ENCODE assay signal across 22 mouse cellular contexts in genomic region chr11:80238306-80238705, GRCm38 (mm10). TPM values are rescaled to one million over a fixed set of nuclear protein-coding genes. Genes with fewer than 3 reads are reported as not detected.
DNase-seq lines count a peak whose midpoint lies in the region.
"Had no signal": no experiment of that assay in that cellular context is flagged by ENCODE, and none has a peak within 500 bp of the region (broad histone marks: within the 10 kb centered on the region; RNA-seq: fewer than 3 reads in every experiment).

No protein-coding gene starts in this region.

- no peaks in the 10 kb centered on the region for H3K27me3 ChIP-seq in heart, embryonic 10.5 days (ENCODE audit: insufficient read depth, poor library complexity, severe bottlenecking)
- H3K27me3 ChIP-seq: embryonic facial prominence, embryonic 12.5 days; embryonic facial prominence, embryonic 15.5 days; heart, embryonic 12.5 days; heart, embryonic 15.5 days had no signal

- no peak overlapping the region for H3K27ac ChIP-seq in heart, embryonic 10.5 days
- H3K27ac ChIP-seq: embryonic facial prominence, embryonic 12.5 days; embryonic facial prominence, embryonic 15.5 days; gastrocnemius, adult 2 months; heart, embryonic 15.5 days; hindbrain, embryonic 14.5 days; hindbrain, postnatal 0 days had no signal

- DNase-seq in cerebellum, adult 8-10 months = peak; percentile 11
- DNase-seq in cerebellum, postnatal 4 days (ENCODE audit: low spot score in 2 of 2) = no peak
- DNase-seq in retina, adult 2 months (ENCODE audit: low read depth, low spot score) = peak; percentile 79
- no peak for DNase-seq in retina, embryonic 14.5 days (ENCODE audit: low spot score)
- peak; percentile 6 to 16 for DNase-seq in cerebellum, postnatal 36 days
- DNase-seq in retina, postnatal 7 days (ENCODE audit: low read depth, low spot score) = peak; percentile 46
- no peak for DNase-seq in heart, embryonic 10.5 days (ENCODE audit: low spot score)
- DNase-seq: adrenal gland, adult 2 months; adrenal gland, postnatal 14 days; forebrain, postnatal 0 days; gastrocnemius, adult 2 months; gastrocnemius, postnatal 14 days; heart, adult 11 months; heart, postnatal 10 days; heart, postnatal 36 days; kidney, adult 2 months had no signal

- peaks cover 53% of the 10 kb centered on the region for H3K36me3 ChIP-seq in heart, embryonic 10.5 days

- no peak overlapping the region for H3K4me3 ChIP-seq in heart, embryonic 10.5 days
- H3K4me3 ChIP-seq: embryonic facial prominence, embryonic 12.5 days; embryonic facial prominence, embryonic 15.5 days; gastrocnemius, adult 2 months; heart, embryonic 12.5 days; heart, embryonic 15.5 days had no signal

- no peaks in the 10 kb centered on the region for H3K4me1 ChIP-seq in heart, embryonic 10.5 days
- H3K4me1 ChIP-seq: embryonic facial prominence, embryonic 12.5 days; embryonic facial prominence, embryonic 15.5 days; heart, embryonic 12.5 days; heart, embryonic 15.5 days had no signal

- 59% methylated on average over 4 of the region's 4 CpGs for WGBS in heart, embryonic 10.5 days

- no peaks in the 10 kb centered on the region for H3K9me3 ChIP-seq in heart, embryonic 10.5 days
- H3K9me3 ChIP-seq: embryonic facial prominence, embryonic 12.5 days; embryonic facial prominence, embryonic 15.5 days; heart, embryonic 12.5 days; heart, embryonic 15.5 days had no signal

RNA-seq across cellular contexts. Expression of gene Rhot1, which starts 29.5 kb away (rescaled TPM):
- polyA plus RNA-seq in heart, embryonic 10.5 days (2016; fragmentation: Nextera tagmentation; extraction: Ambion mirVana) = 57.0 and 63.2 TPM in 2 replicates

RNA-seq across cellular contexts. Expression of gene Rnf135, which starts 54.7 kb away (rescaled TPM):
- polyA plus RNA-seq in heart, embryonic 10.5 days (2016; fragmentation: Nextera tagmentation; extraction: Ambion mirVana) = 8.8 and 9.4 TPM in 2 replicates

Comparison
In these comparisons a context has a peak if more than half of its experiments do, and no peak if none do; other contexts are left out.
1. DNase-seq: peak in cerebellum, adult 8-10 months (single experiment), retina, adult 2 months (single experiment), cerebellum, postnatal 36 days (2 of 2) and retina, postnatal 7 days (single experiment); none in cerebellum, postnatal 4 days (0 of 2), retina, embryonic 14.5 days (single experiment) and heart, embryonic 10.5 days (single experiment).